Mouse (Mus musculus) embryo, embryonic 10.5 days (tissue): Measurements from ENCODE around the gene Bmp10.
"Not testable (repeated sequence)": the region's sequence is repeated elsewhere in the genome, so short reads cannot be mapped to it uniquely, and the experiment has no call there.

Experiments used
- DNase-seq: peaks from one replicate; pipeline ENCODE4 v3.0.0-alpha.2; 2015; ENCODE audit warnings: low spot score

Bmp10 gene

GRCm38 (mm10) chr6:87447217-87447616 lies 18.4 kb downstream of the Bmp10 start:
- no peak for DNase-seq

DNA sequence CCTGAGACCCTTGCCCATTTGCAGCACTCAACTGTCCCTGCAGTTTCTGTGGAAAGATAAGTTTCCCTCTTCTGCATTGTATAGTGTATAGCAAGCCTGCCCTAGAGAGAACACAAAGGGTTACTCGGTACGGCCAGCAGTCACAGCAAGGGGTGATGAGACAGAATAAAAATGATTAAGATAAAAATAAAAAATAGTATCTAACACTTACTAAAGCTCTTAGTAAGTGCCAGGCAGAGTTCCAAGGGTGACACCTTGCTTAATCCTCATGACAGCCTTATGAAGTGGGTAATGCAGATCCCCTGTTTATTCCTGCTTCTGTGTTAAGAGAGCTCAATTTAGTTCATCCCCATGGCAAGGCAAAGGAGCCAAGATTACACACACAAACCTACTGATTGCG lies 20.7 kb downstream of the Bmp10 start:
- DNase-seq = no peak

DNA sequence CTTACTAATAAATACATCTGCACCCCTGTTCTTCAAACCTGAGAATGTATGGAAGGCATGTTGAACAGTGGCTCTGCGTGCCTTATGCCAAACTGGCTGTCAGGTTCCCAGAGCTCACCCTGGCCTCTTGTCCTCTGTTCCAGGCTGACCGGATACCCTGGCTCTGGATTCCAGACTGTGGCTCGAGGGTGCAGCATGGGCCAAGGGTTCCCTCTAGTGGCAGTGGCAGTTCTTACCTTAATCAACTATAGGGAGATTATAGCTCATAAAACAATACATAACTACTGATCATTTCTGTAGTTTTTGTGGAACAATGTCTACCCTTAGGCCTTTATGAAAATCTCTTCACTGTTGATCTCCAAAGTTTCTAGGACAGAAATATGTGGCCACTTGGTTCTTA lies 22.2 kb downstream of the Bmp10 start:
- DNase-seq = peak; percentile 29

- DNase-seq = no peak
These were observed 23.0 kb downstream of the Bmp10 start for GRCm38 (mm10) chr6:87451771-87452170.

DNA sequence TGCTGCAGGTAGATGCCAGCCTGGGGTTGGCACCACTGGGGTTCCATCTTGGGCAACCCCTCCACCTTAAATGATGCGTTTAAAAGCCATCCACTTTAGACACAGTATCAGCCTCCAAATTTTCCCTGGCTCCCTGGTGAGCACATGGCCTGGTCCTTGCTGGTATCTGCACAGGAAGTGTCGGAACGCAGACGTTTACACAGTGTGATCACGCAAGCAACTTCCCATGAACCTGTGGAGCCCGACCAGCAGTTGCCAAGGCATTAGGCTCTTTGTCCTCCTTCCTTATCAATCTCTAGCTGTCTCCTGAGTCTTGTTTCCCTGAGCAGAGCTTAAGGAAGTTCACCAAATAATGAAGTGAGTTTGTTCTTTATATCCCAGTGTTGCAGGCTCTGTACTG lies 26.7 kb downstream of the Bmp10 start:
- no peak for DNase-seq

- peak; percentile 91 for DNase-seq
These were observed 37.4 kb downstream of the Bmp10 start for GRCm38 (mm10) chr6:87466221-87466620.

DNA sequence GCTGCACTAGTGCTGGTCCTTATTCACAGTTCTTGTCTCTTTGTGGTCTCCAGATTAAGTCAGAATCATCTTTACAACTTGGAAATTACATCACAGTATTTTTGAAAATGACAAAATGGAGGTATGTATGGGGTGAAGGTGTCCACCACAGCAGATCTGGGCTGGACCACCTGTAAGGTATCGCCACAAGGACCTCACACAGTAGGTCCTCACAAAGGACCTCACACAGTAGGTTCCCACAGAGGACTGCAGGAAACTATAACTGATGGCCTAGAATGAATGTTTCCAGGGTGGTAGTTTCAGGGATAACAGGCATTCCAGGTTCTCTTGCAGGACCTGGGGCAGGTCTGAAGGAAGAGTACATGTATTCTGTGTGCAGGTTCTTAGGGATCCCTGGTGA lies 38.6 kb downstream of the Bmp10 start:
- DNase-seq = no peak

- DNase-seq = no peak
These were observed 39.6 kb downstream of the Bmp10 start for GRCm38 (mm10) chr6:87468372-87468771.

GRCm38 (mm10) chr6:87470098-87470497 lies 41.3 kb downstream of the Bmp10 start:
- DNase-seq = not testable (repeated sequence)

GRCm38 (mm10) chr6:87475223-87475622 lies 46.4 kb downstream of the Bmp10 start:
- no peak for DNase-seq

DNA sequence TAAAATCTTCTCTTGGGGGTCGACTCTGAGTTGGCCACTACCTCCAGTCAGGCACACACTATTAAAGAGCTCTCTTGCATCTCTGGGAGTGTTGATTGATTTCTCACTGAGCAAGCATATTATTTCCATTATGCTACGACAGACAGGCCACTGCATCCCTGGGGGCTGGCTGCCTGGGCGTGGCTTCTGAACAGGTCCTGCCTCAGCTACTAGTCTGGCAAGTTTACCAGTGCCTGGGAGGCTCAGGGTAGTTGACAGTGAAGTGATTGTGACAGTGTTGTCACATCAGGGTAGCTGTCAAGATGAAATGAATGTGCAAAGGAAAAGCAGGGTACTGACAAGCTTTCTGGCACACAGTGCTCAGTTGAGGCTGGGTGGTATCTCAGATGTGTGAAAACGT lies 50.1 kb downstream of the Bmp10 start:
- no peak for DNase-seq

DNA sequence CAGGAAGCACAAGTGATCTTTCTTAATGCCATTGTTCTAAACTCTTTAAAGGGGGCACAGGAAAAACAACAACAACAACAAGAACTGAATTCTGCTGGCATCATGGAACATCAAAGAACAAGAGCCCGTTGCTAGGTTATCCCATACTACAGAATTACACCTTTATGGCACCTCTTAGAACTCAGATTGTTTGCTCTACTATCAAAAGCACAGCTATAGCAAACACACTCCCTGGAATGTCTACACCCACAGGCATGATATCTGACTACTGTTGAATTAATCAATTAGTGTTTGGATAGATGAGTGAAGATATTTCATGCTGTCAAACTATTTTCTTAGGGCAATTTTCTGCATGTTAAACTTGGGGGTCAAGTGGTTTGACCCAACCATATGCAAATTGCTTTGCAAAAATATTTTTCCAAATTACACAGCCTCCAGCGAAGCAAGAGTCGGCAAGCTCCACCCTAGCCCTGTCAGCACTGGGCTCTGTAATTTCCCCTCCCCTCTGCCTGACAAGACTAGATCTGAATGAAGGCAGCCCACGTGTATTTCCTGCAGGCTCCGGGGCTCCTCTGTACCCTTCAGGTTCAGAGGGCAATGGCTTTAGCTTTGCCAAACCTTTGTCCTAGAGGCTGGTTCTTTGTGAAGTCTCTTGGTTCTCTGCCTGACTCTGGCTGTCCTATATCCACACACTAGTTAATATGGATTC lies 50.7 kb downstream of the Bmp10 start:
- DNase-seq = no peak

DNA sequence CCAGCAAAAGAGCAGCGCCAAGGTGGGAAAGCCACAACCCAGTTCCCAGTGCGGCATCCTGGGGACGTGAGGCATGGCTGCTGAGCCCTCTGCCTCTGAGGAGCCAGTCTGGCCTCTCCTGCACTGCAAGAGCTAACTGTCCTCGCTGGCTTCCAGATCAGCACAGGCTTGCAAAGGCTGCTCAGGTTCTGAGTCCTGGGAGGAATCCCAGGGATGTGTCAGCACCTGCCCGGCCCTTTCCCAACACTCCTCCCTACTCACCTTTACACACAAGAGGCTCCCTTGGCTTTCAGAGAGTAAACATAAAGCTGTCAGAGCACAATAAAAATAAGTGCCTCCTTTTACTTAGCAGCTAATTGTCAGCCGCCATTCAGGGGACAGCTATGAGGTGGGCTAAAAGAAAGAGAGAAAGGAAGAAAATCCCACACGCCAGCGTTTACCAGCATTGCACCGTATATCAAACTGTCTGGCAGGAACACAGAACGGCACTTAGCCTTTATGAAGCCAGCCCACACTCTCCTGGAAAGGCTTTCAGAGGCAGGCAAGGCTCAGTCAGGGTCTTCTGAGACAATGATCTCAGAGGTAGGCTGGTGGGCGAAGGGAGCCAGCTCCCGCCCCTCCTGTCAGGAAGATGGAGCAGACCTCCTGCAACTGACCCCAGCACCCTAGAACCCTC lies 54.6 kb downstream of the Bmp10 start:
- DNase-seq = no peak

- no peak for DNase-seq
These were observed 55.1 kb downstream of the Bmp10 start for GRCm38 (mm10) chr6:87483900-87484289.

- no peak for DNase-seq
These were observed 56.0 kb downstream of the Bmp10 start for GRCm38 (mm10) chr6:87484806-87485205.
